In the genomic region with DNA sequence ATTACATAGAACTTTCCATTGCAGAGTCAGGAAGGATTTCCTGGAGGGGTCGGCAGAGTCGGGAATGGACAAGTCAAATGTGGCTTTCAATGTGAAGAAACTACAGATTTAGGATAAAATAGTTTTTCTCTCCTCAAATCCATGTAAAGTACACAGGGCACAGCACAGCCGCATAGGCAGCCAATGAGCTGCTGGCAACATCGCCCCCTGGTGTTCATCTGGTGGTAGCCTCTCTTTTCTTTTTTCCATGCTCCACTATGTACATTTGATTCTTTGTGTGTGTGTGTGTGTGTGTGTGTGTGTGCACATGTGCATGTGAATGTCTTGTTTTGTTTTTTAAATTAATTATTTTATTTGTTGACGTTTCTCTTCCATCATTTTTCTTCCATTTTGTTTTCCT, we compare ENCODE assay signal across 9 mouse cellular contexts.
DNase-seq lines count a peak whose midpoint lies in the region; ATAC-seq and TF ChIP-seq lines count a peak whose summit lies in the region.
"Had no signal": no experiment of that assay in that cellular context is flagged by ENCODE, and none has a peak within 500 bp of the region (broad histone marks: within the 10 kb centered on the region; RNA-seq: fewer than 3 reads in every experiment).

No protein-coding gene starts in this region.

- H3K27me3 ChIP-seq in intestine, postnatal 0 days (replicated peaks; ENCODE audit: control insufficient read depth, insufficient read depth, low read length) = no peaks in the 10 kb centered on the region
- no peaks in the 10 kb centered on the region for H3K27me3 ChIP-seq in intestine, embryonic 15.5 days (replicated peaks)
- H3K27me3 ChIP-seq: neural tube, embryonic 12.5 days had no signal

- peak; percentile 22 to 33 for DNase-seq in B cell, adult 2 months
- peak; percentile 27 for DNase-seq in NIH3T3 (ENCODE audit: low read depth)
- peak; percentile 63 for DNase-seq in embryo, embryonic 10.5 days (ENCODE audit: low spot score)
- peak; percentile 33 for DNase-seq in retina, postnatal 1 day
- DNase-seq in urinary bladder, postnatal 4 days (ENCODE audit: low spot score in 2 of 2) = no peak

- H3K36me3 ChIP-seq in intestine, postnatal 0 days (ENCODE audit: control insufficient read depth, insufficient read depth) = no peaks in the 10 kb centered on the region
- no peaks in the 10 kb centered on the region for H3K36me3 ChIP-seq in intestine, embryonic 15.5 days
- H3K36me3 ChIP-seq: neural tube, embryonic 12.5 days had no signal

- H3K9me3 ChIP-seq in intestine, postnatal 0 days (ENCODE audit: control insufficient read depth) = no peaks in the 10 kb centered on the region
- no peaks in the 10 kb centered on the region for H3K9me3 ChIP-seq in intestine, embryonic 15.5 days
- H3K9me3 ChIP-seq: neural tube, embryonic 12.5 days had no signal

- H3K4me3 ChIP-seq in intestine, postnatal 0 days (ENCODE audit: low read depth, low read length) = no peak overlapping the region
- no peak overlapping the region for H3K4me3 ChIP-seq in intestine, embryonic 15.5 days (replicated peaks)
- H3K4me3 ChIP-seq: neural tube, embryonic 12.5 days had no signal

- peak; percentile 74 for TF ChIP-seq CTCF in intestine, postnatal 0 days (IDR thresholded peaks at IDR 0.05; ENCODE audit: low read depth)

- no peak for ATAC-seq in intestine, postnatal 0 days
- no peak for ATAC-seq in intestine, embryonic 15.5 days
- ATAC-seq in megakaryocyte-erythroid progenitor cell, adult 5-6 weeks (replicated peaks; ENCODE audit: low FRiP score, low TSS enrichment, poor library complexity, severe bottlenecking) = no peak

- H3K4me2 ChIP-seq in intestine, postnatal 0 days (replicated peaks; ENCODE audit: low read depth) = no peak overlapping the region
- H3K4me2 ChIP-seq in intestine, embryonic 15.5 days (replicated peaks) = no peak overlapping the region
- H3K4me2 ChIP-seq: neural tube, embryonic 12.5 days had no signal

- H3K4me1 ChIP-seq in intestine, postnatal 0 days (replicated peaks; ENCODE audit: control insufficient read depth, insufficient read depth, low read length) = peaks cover under 1% of the 10 kb centered on the region; the same call in 1 of the 2 replicates
- H3K4me1 ChIP-seq in intestine, embryonic 15.5 days (replicated peaks) = peaks cover 4% of the 10 kb centered on the region; the same call in 1 of the 2 replicates

- H3K27ac ChIP-seq in intestine, postnatal 0 days (ENCODE audit: low read depth, low read length) = no peak overlapping the region
- H3K27ac ChIP-seq in intestine, embryonic 15.5 days = no peak overlapping the region
- H3K27ac ChIP-seq: neural tube, embryonic 12.5 days had no signal

- WGBS in intestine, postnatal 0 days = 62% methylated on average over 5 of the region's 5 CpGs
- 60% methylated on average over 5 of the region's 5 CpGs for WGBS in intestine, embryonic 15.5 days

- H3K9ac ChIP-seq in intestine, postnatal 0 days (ENCODE audit: low read depth, low read length) = no peak overlapping the region
- H3K9ac ChIP-seq in intestine, embryonic 15.5 days = no peak overlapping the region
- H3K9ac ChIP-seq: neural tube, embryonic 12.5 days had no signal

Comparison
In these comparisons a context has a peak if more than half of its experiments do, and no peak if none do; other contexts are left out.
1. DNase-seq: peak in B cell, adult 2 months (2 of 2), NIH3T3 (single experiment), embryo, embryonic 10.5 days (single experiment) and retina, postnatal 1 day (single experiment); none in urinary bladder, postnatal 4 days (0 of 2).